Mouse (Mus musculus): ENCODE results near the gene 3830403N18Rik.
"Not testable (repeated sequence)": the region's sequence is repeated elsewhere in the genome, so short reads cannot be mapped to it uniquely, and the experiment has no call there.

Gene 3830403N18Rik

GRCm38 (mm10) chrX:56136336-56136909 is at the start of gene 3830403N18Rik:
3830403N18Rik (plus strand) TSS chrX:56136572.
- not testable (repeated sequence) for DNase-seq (ENCODE audit: low spot score)

- DNase-seq (ENCODE audit: low spot score) = no peak
Observed at GRCm38 (mm10) chrX:56151396-56151795, 15.0 kb downstream of the 3830403N18Rik start.

DNA sequence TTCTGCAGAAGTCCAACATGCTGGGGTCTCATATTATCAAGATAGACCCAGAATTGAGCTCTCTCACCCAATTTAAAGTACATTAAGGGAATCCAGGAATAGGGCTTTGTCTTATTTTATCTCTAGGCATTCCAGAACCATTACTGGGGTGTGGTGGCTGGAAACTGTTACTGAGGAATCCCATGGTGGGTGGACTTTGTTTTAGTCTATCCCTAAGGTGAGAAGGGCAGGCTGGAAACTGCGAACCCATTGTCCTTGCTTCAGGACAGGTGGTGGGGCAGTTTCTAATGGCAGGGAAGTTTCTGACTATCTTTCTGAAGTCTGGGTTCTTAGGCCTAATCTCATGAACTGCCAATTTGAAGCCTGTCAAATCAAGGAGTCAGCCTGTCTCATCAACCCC is 50.1 kb downstream of the 3830403N18Rik start:
- DNase-seq (ENCODE audit: low spot score) = not testable (repeated sequence)

Data from ovary, postnatal 14 days (tissue).